Mouse (Mus musculus) lung, adult 2 months (tissue): Measurements from ENCODE around the gene Dync2li1.

Experiments used
- CTCF ChIP-seq: fragments of 200-500 bp; IDR thresholded peaks from 2 replicates; pipeline ENCODE4 v1.5.1; 2011; ENCODE audit warnings: mild to moderate bottlenecking, low read length, control low read depth; ENCODE audit not compliant: insufficient read depth
- POLR2A ChIP-seq: fragments of 200-500 bp; IDR thresholded peaks from 2 replicates; pipeline ENCODE4 v1.6.1; 2011; ENCODE audit warnings: low read depth, mild to moderate bottlenecking, control low read depth, low read length, borderline replicate concordance; ENCODE audit errors: extremely low read depth

DNA sequence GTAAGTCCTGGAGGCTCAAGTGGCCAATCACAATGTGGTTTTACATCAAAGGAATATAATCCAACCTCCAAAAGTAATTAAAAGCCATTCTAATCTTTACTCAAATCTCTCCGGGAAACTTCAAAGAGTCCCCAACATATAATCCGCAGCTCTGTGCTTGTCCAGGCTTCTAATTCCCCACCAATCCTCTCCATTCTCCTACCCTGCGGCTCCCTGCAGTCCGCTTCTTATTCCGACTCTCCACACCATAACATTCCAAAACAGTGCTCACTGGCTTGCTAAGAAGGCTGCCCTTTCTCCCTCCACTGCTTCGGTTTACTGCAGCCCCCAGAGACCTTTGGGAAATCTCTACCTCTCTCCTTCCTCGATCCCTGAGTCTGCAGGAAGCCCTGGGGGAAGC, 47.8 kb downstream of the Dync2li1 start:
- no peak for TF ChIP-seq CTCF
- TF ChIP-seq POLR2A, result no peak
